In the genomic region with DNA sequence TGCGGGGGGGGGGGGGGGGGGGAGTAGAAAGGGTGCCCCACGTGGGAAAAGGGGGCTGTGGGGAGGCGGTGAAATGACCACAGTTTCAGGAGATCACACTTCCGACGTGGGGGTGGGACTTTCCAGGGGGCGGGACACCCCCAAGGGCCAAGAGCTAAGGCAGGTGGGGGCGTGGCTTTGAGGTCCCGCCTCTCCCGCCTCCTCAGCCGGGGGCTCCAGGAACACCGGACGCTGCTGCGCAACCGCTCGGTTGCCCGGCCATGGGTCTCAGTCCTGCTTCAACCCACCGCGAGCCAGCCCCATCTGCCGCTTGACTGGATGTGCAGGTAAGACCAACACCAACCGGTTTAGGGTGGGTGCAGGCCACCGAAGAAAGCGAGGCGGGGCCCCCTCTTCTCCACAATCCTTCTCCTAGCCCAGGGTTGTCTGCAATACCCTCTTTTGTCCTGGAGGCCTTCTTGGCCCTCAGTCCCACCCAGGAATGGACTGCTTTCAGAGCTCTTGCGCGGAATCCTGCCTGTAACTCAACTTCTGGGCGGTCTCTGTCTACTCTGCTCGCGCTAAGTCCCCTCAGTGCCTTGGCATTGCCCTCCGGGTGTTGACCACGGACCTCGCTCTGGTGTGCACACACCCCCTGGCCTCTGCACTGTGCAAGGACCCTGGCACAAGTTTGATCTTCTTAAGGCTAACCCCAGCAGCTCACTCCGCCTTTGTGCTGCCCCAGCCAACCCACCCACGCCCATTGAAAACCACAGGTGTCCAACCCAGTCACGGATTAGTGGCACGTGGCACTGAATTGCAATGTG, we compare ENCODE assay signal across 8 mouse cellular contexts. TPM values are rescaled to one million over a fixed set of nuclear protein-coding genes. Genes with fewer than 3 reads are reported as not detected.
DNase-seq lines count a peak whose midpoint lies in the region; ATAC-seq and TF ChIP-seq lines count a peak whose summit lies in the region.

Gene Lpar2 (plus strand): TSS at position 44 of the 806 bp plus-strand sequence.

- WGBS in heart, embryonic 12.5 days: 3% methylated on average over 32 of the region's 35 CpGs
- 1% methylated on average over 32 of the region's 35 CpGs for WGBS in kidney, embryonic 16.5 days

- intact Hi-C loops in left cerebral cortex, postnatal 4 days (cut with DNase I): no loop called here

- peak within 1 kb of the TSS; percentile 94 for H3K4me2 ChIP-seq in heart, embryonic 12.5 days
- peak within 1 kb of the TSS; percentile 82 for H3K4me2 ChIP-seq in kidney, embryonic 16.5 days (replicated peaks; ENCODE audit: low read depth, low read length)

- peak; percentile 78 for ATAC-seq in heart, embryonic 12.5 days (ENCODE audit: insufficient number of reproducible peaks, low FRiP score)
- peak; percentile 88 for ATAC-seq in kidney, embryonic 16.5 days (ENCODE audit: low FRiP score, low TSS enrichment)

- H3K27ac ChIP-seq in bone marrow macrophage, adult 2 months (ENCODE audit: insufficient read depth, low read depth, low read length): no peak within 1 kb of the TSS
- H3K27ac ChIP-seq in heart, embryonic 12.5 days (ENCODE audit: poor library complexity, severe bottlenecking): peak within 1 kb of the TSS; percentile 36; the same call in 1 of the 2 replicates
- peak within 1 kb of the TSS; percentile 74 for H3K27ac ChIP-seq in kidney, embryonic 16.5 days (ENCODE audit: low read length)

- peak within 1 kb of the TSS; percentile 22 for H3K4me3 ChIP-seq in bone marrow macrophage, adult 2 months (ENCODE audit: insufficient read depth, low read length)
- peak within 1 kb of the TSS; percentile 61 for H3K4me3 ChIP-seq in heart, embryonic 12.5 days
- peak within 1 kb of the TSS; percentile 50 for H3K4me3 ChIP-seq in kidney, embryonic 16.5 days (ENCODE audit: low read length)

- no peak for TF ChIP-seq POLR2A in bone marrow macrophage, adult 2 months (IDR thresholded peaks at IDR 0.05; ENCODE audit: borderline replicate concordance, low read depth, low read length)

- no peaks in the 10 kb centered on the region for H3K9me3 ChIP-seq in heart, embryonic 12.5 days (replicated peaks)
- H3K9me3 ChIP-seq in kidney, embryonic 16.5 days (ENCODE audit: low read length): no peaks in the 10 kb centered on the region

- TF ChIP-seq CTCF in bone marrow macrophage, adult 2 months (IDR thresholded peaks at IDR 0.05; ENCODE audit: low read depth, low read length): no peak

- no peaks in the 10 kb centered on the region for H3K4me1 ChIP-seq in bone marrow macrophage, adult 2 months (ENCODE audit: control insufficient read depth, insufficient read depth, low read length)
- H3K4me1 ChIP-seq in heart, embryonic 12.5 days (replicated peaks): peaks cover 16% of the 10 kb centered on the region
- H3K4me1 ChIP-seq in kidney, embryonic 16.5 days (ENCODE audit: insufficient read depth, low read length): peaks cover 25% of the 10 kb centered on the region

- H3K27me3 ChIP-seq in heart, embryonic 12.5 days (replicated peaks): no peaks in the 10 kb centered on the region
- H3K27me3 ChIP-seq in kidney, embryonic 16.5 days (ENCODE audit: insufficient read depth, low read length): no peaks in the 10 kb centered on the region

- peaks cover 26% of the 10 kb centered on the region for H3K36me3 ChIP-seq in heart, embryonic 12.5 days
- H3K36me3 ChIP-seq in kidney, embryonic 16.5 days (ENCODE audit: insufficient read depth, low read length): peaks cover 9% of the 10 kb centered on the region; the same call in 1 of the 2 replicates

- DNase-seq in left cerebral cortex, postnatal 4 days: peak; percentile 68
- DNase-seq in left cerebral cortex, adult 9 months (ENCODE audit: low spot score in 2 of 2): no peak
- peak; percentile 83 for DNase-seq in lung, postnatal 36 days
- DNase-seq in retina, postnatal 7 days (ENCODE audit: low read depth, low spot score): peak; percentile 24
- DNase-seq in gastrocnemius, postnatal 4 days (ENCODE audit: low spot score in 2 of 2): no peak

- H3K9ac ChIP-seq in heart, embryonic 12.5 days: peak within 1 kb of the TSS; percentile 70
- peak within 1 kb of the TSS; percentile 72 for H3K9ac ChIP-seq in kidney, embryonic 16.5 days (replicated peaks; ENCODE audit: low read length)

RNA-seq across cellular contexts. Expression of gene Lpar2, which starts in this region (rescaled TPM):
- 1 to 10 TPM; 7.2 to 7.7 TPM for total RNA-seq in left cerebral cortex, postnatal 4 days (2021)
- polyA plus RNA-seq in bone marrow macrophage, adult 2 months (2012; ENCODE audit: insufficient read depth, insufficient read length, missing spikeins): 0.91 and 1.0 TPM in 2 replicates
- polyA plus RNA-seq in heart, embryonic 12.5 days (2016; fragmentation: Nextera tagmentation; extraction: Ambion mirVana): 0.32 and 0.36 TPM in 2 replicates
- polyA plus RNA-seq in kidney, embryonic 16.5 days (2015; fragmentation: Nextera tagmentation; extraction: Ambion mirVana): 0.86 and 0.96 TPM in 2 replicates
- total RNA-seq in gastrocnemius, postnatal 4 days (2021): under 1 TPM; 0.22 to 0.31 TPM

Comparison
In these comparisons a context has a peak if more than half of its experiments do, and no peak if none do; other contexts are left out.
1. RNA of gene Lpar2 (total RNA-seq): 7.2 to 7.7 TPM in left cerebral cortex, postnatal 4 days; 0.22 to 0.31 TPM in gastrocnemius, postnatal 4 days; every median in the first group is over 4 times any median in the second.
2. DNase-seq: peak in left cerebral cortex, postnatal 4 days (single experiment), lung, postnatal 36 days (single experiment) and retina, postnatal 7 days (single experiment); none in left cerebral cortex, adult 9 months (0 of 2) and gastrocnemius, postnatal 4 days (0 of 2).
3. Peak in ATAC-seq, H3K4me3 ChIP-seq, H3K27ac ChIP-seq, H3K9ac ChIP-seq and H3K4me2 ChIP-seq in heart, embryonic 12.5 days; RNA of the gene not detected or under 1 TPM.
4. Peak in ATAC-seq, H3K4me3 ChIP-seq, H3K27ac ChIP-seq, H3K9ac ChIP-seq and H3K4me2 ChIP-seq in kidney, embryonic 16.5 days; RNA of the gene not detected or under 1 TPM.
5. Peak in every context shown above with its lines, with median percentiles within 50 percentile points of each other: H3K4me3 ChIP-seq.